Mouse (Mus musculus) stomach, embryonic 15.5 days (tissue): ENCODE data around the gene Cdk1. TPM values are rescaled to one million over a fixed set of nuclear protein-coding genes. Genes with fewer than 3 reads are reported as not detected.

Experiments
- ATAC-seq: fragments of 200-750 bp; cut with Nextera tagmentation; 2 replicates; pipeline ENCODE4 v1.8.0; 2017; ENCODE audit warnings: low read depth, moderate number of reproducible peaks, moderate TSS enrichment; ENCODE audit not compliant: insufficient read depth, low FRiP score
- H3K27ac ChIP-seq: fragments of 300-500 bp; sonication (generic); 2 replicates; pipeline ENCODE4 v1.5.1; 2015; ENCODE audit warnings: mild to moderate bottlenecking, inconsistent platforms
- H3K27me3 ChIP-seq: fragments of 300-500 bp; sonication (generic); replicated peaks from 2 replicates; pipeline ENCODE4 v1.6.1; 2015; ENCODE audit warnings: inconsistent platforms
- H3K36me3 ChIP-seq: fragments of 300-500 bp; sonication (generic); 2 replicates; pipeline ENCODE4 v1.6.1; 2015; ENCODE audit warnings: inconsistent platforms
- H3K4me1 ChIP-seq: fragments of 300-500 bp; sonication (generic); 2 replicates; pipeline ENCODE4 v1.6.1; 2015; ENCODE audit warnings: inconsistent platforms
- H3K4me2 ChIP-seq: fragments of 300-500 bp; sonication (generic); 2 replicates; pipeline ENCODE4 v1.6.1; 2015; ENCODE audit warnings: mild to moderate bottlenecking, inconsistent platforms
- H3K4me3 ChIP-seq: fragments of 300-500 bp; sonication (generic); replicated peaks from 2 replicates; pipeline ENCODE4 v1.5.1; 2015; ENCODE audit warnings: inconsistent platforms
- H3K9ac ChIP-seq: fragments of 300-500 bp; sonication (generic); 2 replicates; pipeline ENCODE4 v1.6.1; 2015; ENCODE audit warnings: inconsistent platforms
- H3K9me3 ChIP-seq: fragments of 300-500 bp; sonication (generic); 2 replicates; pipeline ENCODE4 v1.6.1; 2016; ENCODE audit warnings: inconsistent platforms
- WGBS: fragments of 180-500 bp; shearing (Covaris S2); methylation state at CpG from one replicate; pipeline ENCODE4 v1.1.7; 2015; 5-methylcytosine and 5-hydroxymethylcytosine counted together
- polyA plus RNA-seq: library from polyadenylated mRNA; unstranded; fragments of >200 nt; fragmentation: Nextera tagmentation; extraction: Ambion mirVana; gene quantifications from 2 replicates; pipeline ENCODE4 v1.2.1, GENCODE M21; 2015

Cdk1 gene
- polyA plus RNA-seq = 411 and 449 TPM in 2 replicates

- Histone ChIP-seq H3K4me2 (peak within 1 kb of the TSS; percentile 80), H3K9ac (peak within 1 kb of the TSS; percentile 80), H3K27me3 (no peaks in the 10 kb centered on the region), H3K27ac (peak within 1 kb of the TSS; percentile 87), H3K36me3 (peaks cover 4% of the 10 kb centered on the region), H3K9me3 (no peaks in the 10 kb centered on the region), H3K4me3 (peak within 1 kb of the TSS; percentile 85), H3K4me1 (peaks cover 26% of the 10 kb centered on the region)
- peak; percentile 96 for ATAC-seq
- WGBS = under 1% methylated on average over 51 of the region's 51 CpGs
Observed at GRCm38 (mm10) chr10:69352212-69353085, at the start of gene Cdk1. Gene Cdk1, minus strand, starts transcription at chr10:69352938.

DNA sequence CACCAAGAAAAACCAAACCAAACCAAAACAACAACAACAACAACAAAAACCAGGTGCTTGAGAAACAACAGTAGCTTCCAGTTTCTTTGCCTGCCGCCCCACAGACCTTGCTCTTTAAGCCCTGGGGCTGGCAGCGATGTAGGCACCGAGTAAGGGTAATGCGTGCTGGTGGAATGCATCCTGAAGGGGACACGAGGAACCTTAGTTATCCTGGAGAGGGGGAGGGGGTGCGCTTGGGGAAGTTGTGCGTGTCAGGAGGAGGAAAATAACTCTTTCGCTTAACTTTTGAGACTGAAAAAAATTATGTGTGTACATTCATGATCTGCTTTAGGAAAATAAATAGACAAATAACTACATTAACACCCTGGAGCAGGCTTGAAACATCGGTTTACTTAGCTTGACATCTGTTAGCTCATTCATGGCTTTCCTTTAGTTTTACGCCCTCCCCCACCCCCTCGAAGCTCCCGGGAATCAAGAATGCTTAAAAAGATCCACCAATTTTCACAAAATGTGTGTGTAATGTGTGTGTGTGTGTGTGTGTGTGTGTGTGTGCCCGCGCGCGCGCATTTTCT is 47.2 kb upstream of the Cdk1 start:
- no peaks in the 10 kb centered on the region for H3K36me3 ChIP-seq
- WGBS = 4% methylated on average over 17 of the region's 17 CpGs
- H3K4me1 ChIP-seq = peaks cover 11% of the 10 kb centered on the region
- no peak overlapping the region for H3K27ac ChIP-seq
- H3K9ac ChIP-seq = peak overlapping the region; percentile 59; the same call in 1 of the 2 replicates
- no peak for ATAC-seq
- 0 out of 2 replicates have a peak, but pooled peaks cover 4% of the 10 kb centered on the region for H3K27me3 ChIP-seq
- no peaks in the 10 kb centered on the region for H3K9me3 ChIP-seq
- H3K4me3 ChIP-seq = peak overlapping the region; percentile 63
- peak overlapping the region; percentile 97 for H3K4me2 ChIP-seq

DNA sequence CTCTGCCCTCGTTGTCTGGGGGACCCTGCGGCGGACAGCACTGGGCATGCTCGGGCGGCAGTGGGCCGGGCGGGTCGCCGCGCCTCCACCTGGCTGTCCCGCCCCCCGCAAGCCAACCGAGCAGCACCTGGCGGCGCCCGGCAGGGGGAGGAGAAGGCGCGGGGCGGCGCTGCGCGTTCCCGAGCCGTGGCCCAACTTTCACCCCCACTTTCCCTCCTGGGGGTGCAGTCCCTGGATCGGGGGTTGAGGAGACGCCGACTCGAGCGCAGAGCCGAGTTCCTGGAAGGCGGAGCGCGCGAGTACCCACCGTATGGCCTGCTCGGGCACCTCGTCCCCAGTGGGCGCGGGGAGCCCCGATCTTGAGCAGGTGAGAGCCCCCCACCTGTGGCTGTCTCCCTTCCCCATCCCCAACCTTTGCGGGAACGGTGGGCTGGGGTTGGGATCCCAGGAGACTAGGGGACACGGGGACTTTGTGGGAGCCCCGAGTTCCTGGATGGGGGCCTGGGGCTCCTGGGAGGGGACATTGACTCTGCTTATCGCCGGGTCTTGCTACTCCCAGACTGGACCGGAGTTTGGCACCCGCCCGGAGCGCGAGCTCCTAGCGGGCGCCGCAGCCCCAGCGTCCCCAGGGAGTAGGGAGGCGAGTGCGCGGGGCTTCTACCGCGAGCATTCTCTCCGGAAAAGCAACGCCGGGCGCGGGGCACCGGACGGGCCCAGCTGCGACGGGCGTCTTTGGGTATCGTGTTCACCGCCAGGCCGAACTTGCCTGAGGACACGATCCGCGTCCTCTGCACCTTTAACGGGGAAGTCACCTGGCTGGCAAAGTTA is 46.2 kb upstream of the Cdk1 start, which contains the start of gene Ank3:
TSS of gene Ank3 (plus strand) at position 11 of the 828 bp plus-strand sequence.
- Histone ChIP-seq H3K36me3 (no peaks in the 10 kb centered on the region), H3K9me3 (no peaks in the 10 kb centered on the region), H3K4me1 (peaks cover 11% of the 10 kb centered on the region), H3K27ac (no peak within 1 kb of the TSS), H3K4me3 (peak within 1 kb of the TSS; percentile 63), H3K4me2 (peak within 1 kb of the TSS; percentile 97), H3K27me3 (0 out of 2 replicates have a peak, but pooled peaks cover 4% of the 10 kb centered on the region), H3K9ac (peak within 1 kb of the TSS; percentile 59)
- peak; percentile 87 for ATAC-seq
- WGBS = under 1% methylated on average over 75 of the region's 77 CpGs

GRCm38 (mm10) chr10:69398197-69398762 is 45.5 kb upstream of the Cdk1 start:
- WGBS = under 1% methylated on average over 26 of the region's 26 CpGs
- Histone ChIP-seq H3K27ac (no peak overlapping the region), H3K9ac (peak overlapping the region; percentile 59; the same call in 1 of the 2 replicates), H3K4me3 (peak overlapping the region; percentile 63), H3K9me3 (no peaks in the 10 kb centered on the region), H3K4me1 (peaks cover 11% of the 10 kb centered on the region), H3K36me3 (no peaks in the 10 kb centered on the region), H3K4me2 (peak overlapping the region; percentile 97), H3K27me3 (0 out of 2 replicates have a peak, but pooled peaks cover 4% of the 10 kb centered on the region)
- peak; percentile 44 for ATAC-seq

GRCm38 (mm10) chr10:69389511-69389910 is 36.8 kb upstream of the Cdk1 start:
- no peaks in the 10 kb centered on the region for H3K36me3 ChIP-seq
- H3K4me2 ChIP-seq = no peak overlapping the region
- H3K27me3 ChIP-seq = no peaks in the 10 kb centered on the region
- H3K27ac ChIP-seq = no peak overlapping the region
- no peak for ATAC-seq
- H3K9me3 ChIP-seq = no peaks in the 10 kb centered on the region
- 86% methylated on average over 4 of the region's 4 CpGs for WGBS
- H3K9ac ChIP-seq = no peak overlapping the region
- no peak overlapping the region for H3K4me3 ChIP-seq
- H3K4me1 ChIP-seq = no peaks in the 10 kb centered on the region

DNA sequence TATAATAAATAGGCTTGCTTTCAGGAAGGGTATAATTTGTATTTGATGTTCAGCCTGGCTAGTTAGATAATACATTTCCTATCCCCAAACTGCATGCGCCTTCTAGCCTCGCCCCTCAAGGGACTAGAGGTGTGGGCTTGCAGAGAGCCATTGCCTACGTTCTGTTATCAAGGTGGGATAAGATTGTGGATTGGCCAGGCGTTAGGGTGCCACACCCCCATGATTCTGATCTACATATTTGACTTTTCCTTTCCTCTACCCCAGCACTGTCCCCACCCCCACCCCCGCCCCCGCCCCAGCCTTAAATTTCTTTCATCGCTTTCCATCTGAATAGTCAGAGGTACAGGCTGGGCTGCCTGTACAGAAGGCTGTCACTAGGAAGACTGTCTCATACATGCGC is 34.0 kb upstream of the Cdk1 start:
- ATAC-seq = no peak
- Histone ChIP-seq H3K36me3 (no peaks in the 10 kb centered on the region), H3K4me1 (no peaks in the 10 kb centered on the region), H3K27ac (no peak overlapping the region), H3K9me3 (no peaks in the 10 kb centered on the region), H3K27me3 (no peaks in the 10 kb centered on the region), H3K9ac (no peak overlapping the region), H3K4me3 (no peak overlapping the region), H3K4me2 (no peak overlapping the region)
- 59% methylated on average over 8 of the region's 8 CpGs for WGBS

DNA sequence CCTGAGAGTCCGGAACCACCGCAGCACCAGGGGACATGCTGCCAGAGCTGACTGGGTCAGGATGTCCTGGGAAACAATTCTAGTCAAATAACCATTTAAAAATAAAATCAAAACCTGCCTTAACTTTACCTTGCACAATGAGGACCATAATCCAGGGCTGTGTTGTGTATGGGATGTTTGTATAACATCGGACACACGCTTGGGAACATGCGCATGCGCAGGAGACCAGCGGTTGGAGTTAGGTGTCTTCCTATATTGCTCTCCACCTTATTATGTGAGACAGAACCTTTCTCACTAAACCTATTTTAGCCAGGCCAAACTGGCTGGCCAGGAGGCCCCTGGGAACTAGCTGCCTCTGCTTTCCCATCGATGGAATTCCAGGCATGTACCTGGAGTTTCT is 32.4 kb upstream of the Cdk1 start:
- 87% methylated on average over 8 of the region's 8 CpGs for WGBS
- H3K9me3 ChIP-seq = no peaks in the 10 kb centered on the region
- H3K9ac ChIP-seq = no peak overlapping the region
- H3K4me2 ChIP-seq = no peak overlapping the region
- ATAC-seq = no peak
- no peak overlapping the region for H3K27ac ChIP-seq
- no peak overlapping the region for H3K4me3 ChIP-seq
- H3K27me3 ChIP-seq = no peaks in the 10 kb centered on the region
- H3K4me1 ChIP-seq = no peaks in the 10 kb centered on the region
- H3K36me3 ChIP-seq = no peaks in the 10 kb centered on the region

GRCm38 (mm10) chr10:69384640-69385039 is 31.9 kb upstream of the Cdk1 start:
- H3K4me3 ChIP-seq = no peak overlapping the region
- no peak overlapping the region for H3K27ac ChIP-seq
- ATAC-seq = no peak
- no peaks in the 10 kb centered on the region for H3K9me3 ChIP-seq
- WGBS = 77% methylated on average over 11 of the region's 11 CpGs
- H3K36me3 ChIP-seq = no peaks in the 10 kb centered on the region
- H3K9ac ChIP-seq = no peak overlapping the region
- no peak overlapping the region for H3K4me2 ChIP-seq
- H3K4me1 ChIP-seq = no peaks in the 10 kb centered on the region
- H3K27me3 ChIP-seq = no peaks in the 10 kb centered on the region

DNA sequence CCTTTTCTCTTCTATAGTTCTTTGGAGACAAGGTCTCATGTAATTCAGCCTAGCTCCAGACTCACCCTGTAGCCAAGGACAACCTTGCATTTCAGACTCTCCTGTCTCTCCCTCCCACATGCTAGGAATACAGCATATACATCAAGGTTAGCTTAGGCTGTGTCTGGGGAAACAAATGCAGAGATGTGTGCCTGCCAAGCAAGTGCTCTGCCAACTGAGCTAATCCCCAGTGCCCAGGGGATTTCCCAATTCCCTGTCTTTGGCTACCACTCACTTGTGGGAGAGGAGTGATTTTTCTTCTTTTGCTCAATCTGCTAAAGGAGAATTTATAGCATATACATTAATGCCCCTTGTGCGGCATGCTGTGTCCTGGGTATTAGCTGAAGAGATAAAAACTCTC is 30.4 kb upstream of the Cdk1 start:
- Histone ChIP-seq H3K9ac (no peak overlapping the region), H3K27me3 (no peaks in the 10 kb centered on the region), H3K9me3 (no peaks in the 10 kb centered on the region), H3K27ac (no peak overlapping the region), H3K4me3 (no peak overlapping the region), H3K4me1 (no peaks in the 10 kb centered on the region), H3K36me3 (no peaks in the 10 kb centered on the region), H3K4me2 (no peak overlapping the region)
- no peak for ATAC-seq
- WGBS = 74% methylated on average over 1 of the region's 1 CpGs

- Histone ChIP-seq H3K4me1 (no peaks in the 10 kb centered on the region), H3K4me3 (no peak overlapping the region), H3K27me3 (no peaks in the 10 kb centered on the region), H3K9me3 (no peaks in the 10 kb centered on the region), H3K9ac (no peak overlapping the region), H3K27ac (no peak overlapping the region), H3K36me3 (no peaks in the 10 kb centered on the region), H3K4me2 (no peak overlapping the region)
- ATAC-seq = no peak
- 54% methylated on average over 7 of the region's 7 CpGs for WGBS
Observed at GRCm38 (mm10) chr10:69375154-69375553, 22.4 kb upstream of the Cdk1 start.

GRCm38 (mm10) chr10:69373796-69374550 is 21.2 kb upstream of the Cdk1 start:
- no peak for ATAC-seq
- no peak overlapping the region for H3K4me2 ChIP-seq
- H3K4me3 ChIP-seq = no peak overlapping the region
- no peaks in the 10 kb centered on the region for H3K4me1 ChIP-seq
- H3K36me3 ChIP-seq = no peaks in the 10 kb centered on the region
- H3K27ac ChIP-seq = no peak overlapping the region
- no peak overlapping the region for H3K9ac ChIP-seq
- no peaks in the 10 kb centered on the region for H3K27me3 ChIP-seq
- no peaks in the 10 kb centered on the region for H3K9me3 ChIP-seq
- WGBS = 69% methylated on average over 10 of the region's 10 CpGs
